17 mouse cellular contexts compared by ENCODE assay signal in the genomic region with DNA sequence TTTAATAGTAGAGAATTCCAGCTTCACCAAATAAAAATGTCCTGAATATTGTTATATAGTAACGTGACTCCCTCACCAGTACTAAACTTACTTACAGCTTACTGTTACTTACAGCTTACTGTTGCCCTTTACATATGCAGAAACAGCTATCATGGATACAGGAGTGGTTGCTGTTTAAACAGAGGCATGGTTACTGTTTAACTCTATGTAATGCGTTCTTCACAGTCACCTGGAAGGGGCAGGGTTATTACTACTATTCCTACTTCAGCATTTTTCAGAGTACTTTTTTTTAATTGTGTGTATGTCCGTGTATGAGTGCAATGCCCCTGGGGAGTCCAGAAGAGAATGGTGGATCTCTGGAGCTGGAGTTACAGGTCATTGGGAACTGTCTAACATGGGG.
"Had no signal": no experiment of that assay in that cellular context is flagged by ENCODE, and none has a peak within 500 bp of the region (broad histone marks: within the 10 kb centered on the region; RNA-seq: fewer than 3 reads in every experiment).

No protein-coding gene starts in this region.

- H3K36me3 ChIP-seq: lung, embryonic 15.5 days; midbrain, embryonic 13.5 days; midbrain, embryonic 15.5 days; neural tube, embryonic 12.5 days; stomach, embryonic 15.5 days had no signal

- H3K4me3 ChIP-seq: lung, embryonic 15.5 days; megakaryocyte, embryonic 14.5 days; midbrain, embryonic 13.5 days; midbrain, embryonic 15.5 days; neural tube, embryonic 12.5 days; stomach, embryonic 15.5 days had no signal

- H3K9ac ChIP-seq: lung, embryonic 15.5 days; midbrain, embryonic 13.5 days; midbrain, embryonic 15.5 days; neural tube, embryonic 12.5 days; stomach, embryonic 15.5 days had no signal

- H3K4me1 ChIP-seq: midbrain, embryonic 13.5 days; stomach, embryonic 15.5 days had no signal

- DNase-seq: lung, adult 2 months; lung, postnatal 14 days; lung, postnatal 36 days; right cerebral cortex, postnatal 14 days; thymus, adult 2 months; thymus, postnatal 25 days; thymus, postnatal 4 days had no signal

- ATAC-seq: lung, postnatal 0 days; midbrain, embryonic 13.5 days; midbrain, embryonic 15.5 days had no signal

- H3K9me3 ChIP-seq: lung, embryonic 15.5 days; midbrain, embryonic 13.5 days; midbrain, embryonic 15.5 days; neural tube, embryonic 12.5 days; stomach, embryonic 15.5 days had no signal

- H3K4me2 ChIP-seq: lung, embryonic 15.5 days; midbrain, embryonic 11.5 days; midbrain, embryonic 13.5 days; midbrain, embryonic 15.5 days; neural tube, embryonic 12.5 days; stomach, embryonic 15.5 days had no signal

- H3K27ac ChIP-seq: lung, embryonic 15.5 days; macrophage; midbrain, embryonic 13.5 days; midbrain, embryonic 15.5 days; neural tube, embryonic 12.5 days; stomach, embryonic 15.5 days; stomach, postnatal 0 days had no signal
